In the genomic region with DNA sequence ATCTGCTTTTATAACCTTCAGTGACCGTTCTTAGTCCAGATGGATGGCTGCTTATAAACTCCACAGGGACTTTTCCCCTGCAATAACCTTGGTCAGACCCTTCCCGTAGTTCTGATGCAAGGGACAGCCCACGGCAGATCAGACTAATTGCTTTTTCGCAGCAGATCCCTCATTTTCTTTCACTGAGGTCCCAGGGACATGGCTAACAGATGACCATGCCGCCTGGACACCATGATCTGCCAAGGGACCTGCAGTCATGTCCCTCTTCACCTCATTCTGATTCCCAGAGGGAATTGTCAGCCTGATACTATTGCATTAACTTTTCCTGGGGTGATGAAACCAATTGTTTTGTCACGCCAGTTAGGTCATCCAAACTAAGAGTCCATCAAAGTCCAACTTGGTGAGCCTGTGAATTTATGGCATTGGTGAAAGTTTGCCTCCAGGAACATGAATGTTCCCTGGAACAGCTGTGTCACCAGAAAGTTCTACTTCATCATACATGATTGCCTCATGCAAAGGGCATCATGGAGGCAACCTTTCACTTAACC, we compare ENCODE assay signal across 26 mouse cellular contexts.
DNase-seq lines count a peak whose midpoint lies in the region; ATAC-seq and TF ChIP-seq lines count a peak whose summit lies in the region.
"Had no signal": no experiment of that assay in that cellular context is flagged by ENCODE, and none has a peak within 500 bp of the region (broad histone marks: within the 10 kb centered on the region; RNA-seq: fewer than 3 reads in every experiment).

No protein-coding gene starts in this region.

- no peak overlapping the region for H3K27ac ChIP-seq in liver, adult 2 months (replicated peaks; ENCODE audit: insufficient read depth, low read depth, low read length)
- H3K27ac ChIP-seq in liver, embryonic 12.5 days: no peak overlapping the region
- H3K27ac ChIP-seq in embryonic facial prominence, embryonic 10.5 days (replicated peaks): no peak overlapping the region
- H3K27ac ChIP-seq: embryonic facial prominence, embryonic 12.5 days; heart, embryonic 10.5 days; heart, embryonic 15.5 days; intestine, embryonic 15.5 days; kidney, postnatal 0 days; macrophage; neural tube, embryonic 15.5 days; stomach, embryonic 15.5 days had no signal

- peaks cover 13% of the 10 kb centered on the region for H3K4me1 ChIP-seq in liver, adult 2 months (ENCODE audit: control insufficient read depth, insufficient read depth, low read length)
- no peaks in the 10 kb centered on the region for H3K4me1 ChIP-seq in liver, embryonic 12.5 days
- H3K4me1 ChIP-seq in embryonic facial prominence, embryonic 10.5 days: no peaks in the 10 kb centered on the region
- H3K4me1 ChIP-seq: embryonic facial prominence, embryonic 12.5 days; heart, embryonic 10.5 days; heart, embryonic 15.5 days; intestine, embryonic 15.5 days; neural tube, embryonic 15.5 days; stomach, embryonic 15.5 days had no signal

- no peaks in the 10 kb centered on the region for H3K79me2 ChIP-seq in liver, adult 2 months (ENCODE audit: control insufficient read depth, insufficient read depth, low read length)

- H3K4me3 ChIP-seq in liver, adult 2 months (ENCODE audit: insufficient read depth, low read depth, low read length): no peak overlapping the region
- no peak overlapping the region for H3K4me3 ChIP-seq in liver, embryonic 12.5 days
- H3K4me3 ChIP-seq in embryonic facial prominence, embryonic 10.5 days: no peak overlapping the region
- H3K4me3 ChIP-seq: embryonic facial prominence, embryonic 12.5 days; heart, embryonic 10.5 days; heart, embryonic 15.5 days; intestine, embryonic 15.5 days; neural tube, embryonic 15.5 days; stomach, embryonic 15.5 days had no signal

- WGBS in liver, adult 2 months: 41% methylated on average over 6 of the region's 6 CpGs
- WGBS in liver, embryonic 12.5 days (ENCODE audit: insufficient replicate concordance): 53% methylated on average over 6 of the region's 6 CpGs
- 71% methylated on average over 6 of the region's 6 CpGs for WGBS in embryonic facial prominence, embryonic 10.5 days

- peak; percentile 2 for DNase-seq in adrenal gland, postnatal 10 days
- no peak for DNase-seq in adrenal gland, adult 18-20 months (ENCODE audit: low spot score in 2 of 2)
- peak; percentile 95 for DNase-seq in liver, adult 2 months (ENCODE audit: extremely low read depth, low read depth, low spot score)
- DNase-seq in cerebellum, adult 9-10 months: peak; percentile 31
- DNase-seq in mesoderm, embryonic 11.5 days (ENCODE audit: low read depth, low spot score): peak; percentile 12
- no peak for DNase-seq in lung, adult 18-20 months
- no peak for DNase-seq in embryonic facial prominence, embryonic 10.5 days (ENCODE audit: low spot score)
- DNase-seq: gastrocnemius, postnatal 14 days; kidney, adult 2 months; lung, adult 2 months; lung, postnatal 10 days; midbrain, embryonic 14.5 days; right cerebral cortex, postnatal 25 days had no signal

- no peaks in the 10 kb centered on the region for H3K36me3 ChIP-seq in liver, adult 2 months (ENCODE audit: control insufficient read depth, insufficient read depth, low read length)
- no peaks in the 10 kb centered on the region for H3K36me3 ChIP-seq in liver, embryonic 12.5 days
- H3K36me3 ChIP-seq in embryonic facial prominence, embryonic 10.5 days (replicated peaks): no peaks in the 10 kb centered on the region
- H3K36me3 ChIP-seq: embryonic facial prominence, embryonic 12.5 days; G1E; heart, embryonic 10.5 days; heart, embryonic 15.5 days; intestine, embryonic 15.5 days; neural tube, embryonic 15.5 days; stomach, embryonic 15.5 days had no signal

- TF ChIP-seq POLR2A in liver, adult 2 months (IDR thresholded peaks at IDR 0.05; ENCODE audit: extremely low read depth, insufficient read depth, low read length): no peak

- no peak overlapping the region for H3K9ac ChIP-seq in liver, adult 2 months (ENCODE audit: low read depth, low read length)
- H3K9ac ChIP-seq in liver, embryonic 12.5 days: no peak overlapping the region
- H3K9ac ChIP-seq: embryonic facial prominence, embryonic 12.5 days; heart, embryonic 15.5 days; intestine, embryonic 15.5 days; neural tube, embryonic 15.5 days; stomach, embryonic 15.5 days had no signal

- ATAC-seq in liver, embryonic 12.5 days: no peak
- ATAC-seq: forebrain, embryonic 14.5 days; hindbrain, embryonic 16.5 days; intestine, embryonic 15.5 days had no signal

- TF ChIP-seq CTCF in liver, adult 2 months (IDR thresholded peaks at IDR 0.05; ENCODE audit: low read depth, low read length): no peak

- H3K4me2 ChIP-seq in liver, embryonic 12.5 days: no peak overlapping the region
- H3K4me2 ChIP-seq: embryonic facial prominence, embryonic 12.5 days; heart, embryonic 15.5 days; intestine, embryonic 15.5 days; liver, embryonic 11.5 days; neural tube, embryonic 15.5 days; stomach, embryonic 15.5 days had no signal

- H3K9me3 ChIP-seq in liver, embryonic 12.5 days (replicated peaks): no peaks in the 10 kb centered on the region
- H3K9me3 ChIP-seq in embryonic facial prominence, embryonic 10.5 days: no peaks in the 10 kb centered on the region
- H3K9me3 ChIP-seq: embryonic facial prominence, embryonic 12.5 days; heart, embryonic 10.5 days; heart, embryonic 15.5 days; intestine, embryonic 15.5 days; neural tube, embryonic 15.5 days; stomach, embryonic 15.5 days had no signal

- no peaks in the 10 kb centered on the region for H3K27me3 ChIP-seq in liver, adult 2 months (ENCODE audit: control insufficient read depth, insufficient read depth, low read length)
- H3K27me3 ChIP-seq in liver, embryonic 12.5 days (replicated peaks): no peaks in the 10 kb centered on the region
- 0 out of 2 replicates have a peak, but pooled peaks cover 6% of the 10 kb centered on the region for H3K27me3 ChIP-seq in embryonic facial prominence, embryonic 10.5 days (replicated peaks; ENCODE audit: low read depth, poor library complexity, severe bottlenecking)
- H3K27me3 ChIP-seq: embryonic facial prominence, embryonic 12.5 days; heart, embryonic 15.5 days; intestine, embryonic 15.5 days; neural tube, embryonic 15.5 days; stomach, embryonic 15.5 days had no signal

Comparison
In these comparisons a context has a peak if more than half of its experiments do, and no peak if none do; other contexts are left out.
1. DNase-seq: peak in adrenal gland, postnatal 10 days (single experiment), liver, adult 2 months (single experiment), cerebellum, adult 9-10 months (single experiment) and mesoderm, embryonic 11.5 days (single experiment); none in adrenal gland, adult 18-20 months (0 of 2), lung, adult 18-20 months (0 of 2) and embryonic facial prominence, embryonic 10.5 days (single experiment).